Mouse (Mus musculus): ENCODE measurements around the gene Ugt1a9.

Ugt1a9 gene

GRCm38 (mm10) chr1:88262255-88262654, 191.7 kb downstream of the Ugt1a9 start:
- DNase-seq, result no peak

- no peak for DNase-seq
Observed at GRCm38 (mm10) chr1:88262961-88263360, 192.4 kb downstream of the Ugt1a9 start.

- no peak for DNase-seq
Observed at GRCm38 (mm10) chr1:88263778-88264177, 193.2 kb downstream of the Ugt1a9 start.

- no peak for DNase-seq
Observed at GRCm38 (mm10) chr1:88264237-88264868, 193.8 kb downstream of the Ugt1a9 start.

- DNase-seq, result no peak
Observed at GRCm38 (mm10) chr1:88264869-88265240, 194.3 kb downstream of the Ugt1a9 start.

GRCm38 (mm10) chr1:88266123-88266522, 195.5 kb downstream of the Ugt1a9 start:
- DNase-seq, result no peak

GRCm38 (mm10) chr1:88267489-88267888, 196.9 kb downstream of the Ugt1a9 start:
- no peak for DNase-seq

- DNase-seq, result no peak
Observed at GRCm38 (mm10) chr1:88268070-88268469, 197.5 kb downstream of the Ugt1a9 start.
